Mouse (Mus musculus) heart, embryonic 13.5 days (tissue): ENCODE results near the gene Fam174b. TPM values are rescaled to one million over a fixed set of nuclear protein-coding genes. Genes with fewer than 3 reads are reported as not detected.

Experiments
- ATAC-seq: fragments of 200-750 bp; cut with Nextera tagmentation; 2 replicates; pipeline ENCODE4 v1.8.0; 2017; ENCODE audit warnings: moderate TSS enrichment; ENCODE audit not compliant: insufficient number of reproducible peaks, low FRiP score, low TSS enrichment; ENCODE audit errors: extremely low read depth
- H3K27ac ChIP-seq: fragments of 300-500 bp; sonication (generic); replicated peaks from 2 replicates; pipeline ENCODE4 v1.5.1; 2015; ENCODE audit warnings: moderate library complexity, mild to moderate bottlenecking, inconsistent platforms
- H3K27me3 ChIP-seq: fragments of 300-500 bp; sonication (generic); replicated peaks from 2 replicates; pipeline ENCODE4 v1.6.1; 2015; ENCODE audit warnings: mild to moderate bottlenecking, inconsistent platforms
- H3K36me3 ChIP-seq: fragments of 300-500 bp; sonication (generic); 2 replicates; pipeline ENCODE4 v1.6.1; 2015; ENCODE audit warnings: mild to moderate bottlenecking, inconsistent platforms
- H3K4me1 ChIP-seq: fragments of 300-500 bp; sonication (generic); 2 replicates; pipeline ENCODE4 v1.6.1; 2015; ENCODE audit warnings: inconsistent platforms
- H3K4me2 ChIP-seq: fragments of 300-500 bp; sonication (generic); 2 replicates; pipeline ENCODE4 v1.6.1; 2015; ENCODE audit warnings: inconsistent platforms, mild to moderate bottlenecking, moderate library complexity
- H3K4me3 ChIP-seq: fragments of 300-500 bp; sonication (generic); 2 replicates; pipeline ENCODE4 v1.5.1; 2015; ENCODE audit warnings: moderate library complexity, mild to moderate bottlenecking, inconsistent platforms
- H3K9ac ChIP-seq: fragments of 300-500 bp; sonication (generic); 2 replicates; pipeline ENCODE4 v1.6.1; 2015; ENCODE audit warnings: inconsistent platforms, mild to moderate bottlenecking, moderate library complexity
- H3K9me3 ChIP-seq: fragments of 300-500 bp; sonication (generic); 2 replicates; pipeline ENCODE4 v1.6.1; 2016; ENCODE audit warnings: inconsistent platforms
- WGBS: fragments of 180-500 bp; shearing (Covaris S2); methylation state at CpG from one replicate; pipeline ENCODE4 v1.1.7; 2015; ENCODE audit warnings: mixed read lengths; 5-methylcytosine and 5-hydroxymethylcytosine counted together
- microRNA-seq: library from miRNA; unstranded; fragments of <30 nt; microRNA quantifications from one replicate; pipeline ENCODE4, GENCODE M21; 2016
- polyA plus RNA-seq: library from polyadenylated mRNA; unstranded; fragments of >200 nt; fragmentation: Nextera tagmentation; extraction: Ambion mirVana; gene quantifications from 2 replicates; pipeline ENCODE4 v1.2.1, GENCODE M21; 2015

The Fam174b gene
- polyA plus RNA-seq, 1 experiment from 2014 or later, result 49.8 TPM

DNA sequence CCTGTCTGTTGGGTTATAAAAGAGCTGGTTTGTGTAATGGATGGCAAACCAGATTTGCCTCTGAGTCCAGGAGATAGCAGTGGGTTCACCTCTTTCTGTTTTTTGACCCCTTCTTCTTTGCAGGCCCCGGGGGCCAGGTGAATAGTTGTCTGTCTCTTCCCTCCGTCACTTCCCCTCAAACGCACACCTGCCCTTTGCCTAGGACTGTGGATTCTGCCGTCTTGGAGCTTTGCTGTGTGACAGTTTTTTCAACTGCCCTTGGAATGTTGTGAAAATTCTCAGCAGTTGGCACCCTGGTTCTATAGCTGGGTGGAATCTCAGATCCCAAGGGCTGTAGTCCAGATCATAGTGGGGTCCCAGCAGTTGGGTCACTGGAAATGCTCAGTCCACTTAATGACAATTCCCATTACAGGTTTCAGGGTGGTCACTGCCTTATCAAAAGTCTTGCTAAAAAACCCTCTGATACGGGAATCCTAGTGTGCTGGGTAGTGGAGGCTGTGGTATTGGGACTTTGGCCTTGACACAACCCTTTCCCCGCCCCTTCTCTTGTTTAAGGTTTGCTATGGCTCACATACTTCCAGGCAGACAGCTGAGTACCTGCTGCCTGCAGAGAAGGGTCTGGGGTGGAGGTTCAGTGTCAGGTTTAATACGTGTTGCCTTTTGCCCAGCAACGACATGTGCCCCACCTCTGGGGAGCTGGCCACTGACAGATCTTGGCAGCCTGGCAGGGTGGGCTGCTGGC lies 76.3 kb downstream of the Fam174b start:
- Histone ChIP-seq H3K36me3 (no peaks in the 10 kb centered on the region), H3K4me2 (no peak overlapping the region), H3K4me3 (no peak overlapping the region), H3K27me3 (0 out of 2 replicates have a peak, but pooled peaks cover 4% of the 10 kb centered on the region), H3K4me1 (no peaks in the 10 kb centered on the region), H3K9me3 (no peaks in the 10 kb centered on the region), H3K9ac (no peak overlapping the region), H3K27ac (no peak overlapping the region)
- ATAC-seq, result no peak
- WGBS, result 69% methylated on average over 8 of the region's 8 CpGs

DNA sequence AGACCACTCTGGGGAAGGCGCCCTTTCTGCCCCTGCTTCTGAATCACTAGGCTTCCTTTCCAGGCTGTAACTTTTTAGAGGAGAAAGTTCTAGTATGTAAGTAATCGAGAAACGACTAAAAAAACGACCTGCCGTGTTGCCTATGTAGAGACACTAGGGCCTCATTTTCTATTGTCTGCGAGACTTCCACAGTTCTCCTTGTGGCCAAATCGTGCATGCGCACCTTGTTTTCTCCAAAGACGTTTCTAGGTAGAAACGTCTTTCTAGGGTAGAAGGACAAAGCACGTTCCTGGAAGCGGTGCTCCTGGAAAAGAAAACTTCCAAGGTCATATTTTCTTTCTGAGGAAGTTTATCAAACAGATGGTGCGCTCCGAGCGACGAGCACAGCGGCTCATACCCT lies 79.3 kb downstream of the Fam174b start:
- ATAC-seq, result no peak

More for the DNA sequence above, 79.3 kb downstream of the Fam174b start:
- Histone ChIP-seq H3K4me1 (no peaks in the 10 kb centered on the region), H3K36me3 (no peaks in the 10 kb centered on the region), H3K9ac (no peak overlapping the region), H3K27me3 (no peaks in the 10 kb centered on the region), H3K4me2 (no peak overlapping the region), H3K4me3 (no peak overlapping the region), H3K9me3 (no peaks in the 10 kb centered on the region), H3K27ac (no peak overlapping the region)
- 69% methylated on average over 17 of the region's 17 CpGs for WGBS

Small RNA genes lying within 50 kb of the gene (microRNA-seq; reads per million reads assigned to microRNA genes)
- not detected for gene Mir7234

Other genes starting within 250 kb of the Fam174b start
- 31.3 and 34.1 TPM in 2 replicates for gene Chd2, start 198.5 kb upstream of the Fam174b start, polyA plus RNA-seq